Mouse (Mus musculus) cerebellum, postnatal 36 days (tissue): Measurements from ENCODE around the gene Polr1a.
A peak's percentile ranks its signal among the peaks of the same experiment; 100 is the strongest.
"Not testable (repeated sequence)": the region's sequence is repeated elsewhere in the genome, so short reads cannot be mapped to it uniquely, and the experiment has no call there.

Experiments
- DNase-seq, 2 experiments: peaks; one replicate each; pipeline ENCODE4 v3.0.0; 2021 to 2022; ENCODE audit warnings: mixed read lengths in 2 of 2

The Polr1a gene

DNA sequence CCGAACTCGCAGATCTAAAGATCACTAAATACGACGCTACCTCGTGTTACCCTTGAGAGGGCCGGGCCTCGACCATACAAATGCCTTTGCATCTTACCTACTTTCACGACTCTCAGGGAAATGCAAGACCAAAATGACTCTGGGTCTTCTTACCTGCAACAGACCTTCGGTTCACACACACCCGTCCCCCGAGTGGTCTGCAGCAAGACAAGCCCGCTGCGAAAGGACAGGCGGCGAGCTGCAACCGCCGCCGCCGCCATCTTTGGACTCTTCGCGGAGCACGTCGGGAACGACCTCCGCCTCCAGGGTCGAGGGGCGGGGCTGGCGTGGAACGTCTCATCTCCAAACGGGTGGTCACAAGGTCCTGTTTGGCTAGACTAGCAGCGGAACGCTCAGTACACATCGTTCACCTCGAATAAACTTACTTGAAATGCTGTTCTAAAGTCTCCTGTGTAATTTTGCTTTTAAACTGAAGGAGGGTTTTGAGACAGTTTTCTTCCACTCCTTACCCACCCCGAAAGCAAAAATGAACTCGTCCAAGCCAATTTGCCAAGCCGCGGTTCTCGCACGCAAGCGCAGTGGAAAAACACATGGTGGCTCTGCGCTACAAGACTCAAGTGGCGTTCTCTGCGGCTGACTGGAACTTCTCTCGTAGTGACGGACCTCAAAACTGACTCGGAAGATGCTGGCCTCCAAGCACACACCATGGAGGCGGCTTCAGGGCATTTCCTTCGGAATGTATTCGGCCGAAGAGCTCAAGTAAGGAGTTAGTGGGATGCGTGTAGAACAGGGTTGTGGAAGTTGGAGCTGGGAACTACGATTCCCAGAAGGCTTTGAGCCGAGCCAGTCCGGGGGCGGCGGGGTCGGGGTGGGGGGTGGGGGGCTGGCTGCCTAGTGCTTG is at the start of gene Polr1a, which contains the start of gene Ptcd3:
Gene Polr1a, plus strand, starts transcription at position 573 of the 901 bp plus-strand sequence.
Gene Ptcd3, minus strand, starts transcription at position 270 of the 901 bp plus-strand sequence.
- DNase-seq = peak; percentile 91 to 94

DNA sequence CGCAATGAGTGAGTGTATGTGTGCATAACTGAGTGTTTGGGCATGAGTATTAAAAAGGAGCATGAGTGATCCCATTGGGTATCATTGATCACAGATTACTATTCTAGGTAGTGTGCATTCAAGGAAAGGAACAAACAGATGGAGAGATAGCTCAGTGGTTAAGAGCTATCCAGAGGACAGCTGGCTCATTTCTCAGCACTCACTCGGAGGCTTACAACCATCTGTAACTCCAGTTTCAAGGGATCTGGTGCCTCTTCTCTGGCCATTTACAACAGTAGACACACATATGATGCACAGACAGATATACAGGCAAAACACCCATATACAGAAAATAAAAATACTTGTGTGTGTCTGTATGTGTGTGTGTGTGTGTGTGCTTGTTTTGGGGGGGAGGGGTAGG is 41.1 kb upstream of the Polr1a start:
- DNase-seq = no peak

DNA sequence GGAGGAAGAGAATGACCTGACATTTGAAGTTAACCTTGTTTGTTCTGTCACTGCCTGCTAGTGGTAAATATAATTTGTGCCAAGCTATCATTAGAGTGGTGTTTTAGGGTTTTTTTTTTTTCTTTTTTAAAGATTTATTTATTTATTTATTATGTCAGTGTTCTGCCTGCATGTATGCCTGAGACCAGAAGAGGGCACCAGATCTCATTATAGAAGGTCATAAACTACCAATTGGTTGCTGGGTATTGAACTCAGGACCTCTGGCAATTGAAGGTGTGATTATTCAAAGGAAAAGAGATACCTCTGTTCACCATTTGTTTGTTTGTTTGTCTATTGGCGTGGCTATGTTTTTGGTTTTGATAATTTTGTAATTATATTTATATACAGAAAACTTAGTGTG is 40.0 kb upstream of the Polr1a start:
- no peak for DNase-seq

DNA sequence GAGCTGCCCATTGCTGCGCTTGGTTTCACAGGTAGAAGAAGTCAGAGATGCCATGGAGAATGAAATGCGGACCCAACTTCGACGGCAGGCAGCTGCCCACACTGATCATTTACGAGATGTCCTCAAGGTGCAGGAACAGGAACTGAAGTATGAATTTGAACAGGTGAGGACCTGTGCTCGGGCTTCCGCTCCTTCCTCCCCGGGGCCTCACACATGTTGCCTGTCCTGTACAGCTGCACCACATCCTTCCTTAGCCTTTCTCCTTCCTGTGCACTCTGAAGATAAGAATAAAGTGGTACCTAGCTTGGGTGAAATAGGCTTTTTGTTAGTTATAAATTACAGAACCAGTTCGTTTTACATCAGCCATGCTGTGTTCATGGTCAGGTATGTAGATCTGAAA is 37.5 kb upstream of the Polr1a start:
- no peak for DNase-seq

DNA sequence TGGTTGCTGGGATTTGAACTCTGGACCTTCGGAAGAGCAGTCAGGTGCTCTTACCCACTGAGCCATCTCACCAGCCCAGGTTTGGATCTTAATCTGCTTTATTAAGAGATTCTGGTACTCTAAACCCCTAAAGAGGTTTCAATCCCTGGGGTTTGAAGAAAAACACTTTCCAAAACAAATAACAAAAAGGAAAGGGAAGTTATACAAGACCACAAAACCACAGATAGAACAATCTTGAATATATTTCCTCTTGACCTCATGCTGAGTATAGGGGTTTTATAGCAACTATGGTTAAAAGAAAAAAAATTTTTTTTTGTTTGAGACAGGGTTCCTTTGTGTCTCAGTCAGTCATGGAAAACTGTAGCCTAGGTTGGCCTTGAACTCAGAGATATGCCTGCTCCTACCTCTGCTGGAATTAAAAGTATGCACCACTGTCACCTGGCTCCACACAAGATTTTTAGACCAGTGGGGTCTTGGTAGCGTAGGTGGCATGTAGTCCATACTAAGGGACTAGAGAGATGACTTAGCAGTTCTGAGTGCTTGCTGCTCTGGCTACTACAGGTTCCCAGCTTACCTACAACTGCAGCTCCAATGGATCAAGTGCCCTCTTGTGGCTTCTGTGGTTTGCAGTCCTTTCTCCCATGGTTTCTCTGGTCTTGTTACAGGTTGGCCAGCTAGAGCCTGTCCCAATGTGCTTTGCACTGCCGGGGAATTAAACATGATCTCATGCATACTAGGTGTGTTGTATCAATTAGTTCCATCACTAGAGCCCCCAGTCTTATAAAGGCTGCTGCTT is 30.7 kb upstream of the Polr1a start:
- DNase-seq = no peak

DNA sequence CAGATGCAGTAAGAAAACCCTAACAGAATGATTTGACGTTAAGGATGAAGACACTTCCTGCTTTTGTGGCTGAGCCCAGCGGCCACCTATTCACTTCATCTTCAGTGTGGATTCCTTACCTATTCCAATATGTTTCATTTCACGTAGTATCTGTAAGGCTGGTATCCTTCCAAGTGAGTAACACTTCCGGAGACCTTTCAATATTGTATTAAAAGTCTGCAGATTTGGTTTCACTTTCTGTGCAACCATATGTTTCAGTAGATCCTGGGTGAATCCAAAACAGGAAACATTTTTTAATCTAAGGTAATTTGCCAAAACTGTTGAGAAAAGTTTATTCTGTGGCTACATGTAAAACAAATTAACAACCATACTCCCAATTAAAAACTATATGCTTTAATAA is 15.6 kb upstream of the Polr1a start:
- no peak for DNase-seq

DNA sequence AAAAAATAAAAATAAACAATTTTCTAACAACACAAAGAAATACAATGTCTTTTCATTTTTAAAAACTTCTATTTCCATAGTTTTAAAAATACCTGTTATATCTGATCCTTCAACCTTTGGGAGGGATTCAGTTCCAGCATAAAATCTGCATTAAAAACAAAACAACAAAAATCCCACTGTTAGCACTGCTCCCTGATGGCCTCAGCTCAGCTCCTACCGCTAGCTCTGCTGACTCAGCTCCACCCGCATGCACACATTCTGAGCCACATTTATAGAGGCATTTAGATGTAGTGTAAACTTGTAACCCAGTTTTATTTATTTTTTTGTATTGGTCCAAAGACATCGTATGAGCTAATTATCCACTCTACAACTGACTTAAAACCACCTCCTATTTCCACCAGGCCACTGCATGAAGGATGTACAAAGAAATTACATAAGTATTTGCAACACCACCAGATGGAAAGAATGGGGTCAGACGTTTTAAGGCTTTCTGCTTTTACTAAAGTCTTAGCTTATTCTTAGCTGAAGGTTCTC is 1.1 kb upstream of the Polr1a start:
- DNase-seq = no peak

DNA sequence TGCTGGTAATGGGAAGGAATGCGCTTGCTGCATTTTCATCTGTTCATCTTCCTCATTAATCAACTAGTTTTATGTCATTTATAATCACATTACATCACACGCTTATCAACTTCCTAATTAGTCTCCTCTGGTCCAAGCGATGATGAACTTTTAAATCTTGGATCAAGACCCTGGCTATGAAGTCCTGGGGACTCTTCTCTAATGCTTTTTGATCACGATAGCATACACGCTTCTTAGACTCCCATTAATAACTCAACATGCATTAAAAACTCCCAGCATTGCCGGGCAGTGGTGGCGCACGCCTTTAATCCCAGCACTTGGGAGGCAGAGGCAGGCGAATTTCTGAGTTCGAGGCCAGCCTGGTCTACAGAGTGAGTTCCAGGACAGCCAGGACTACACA is 531 bp downstream of the Polr1a start:
- no peak for DNase-seq

DNA sequence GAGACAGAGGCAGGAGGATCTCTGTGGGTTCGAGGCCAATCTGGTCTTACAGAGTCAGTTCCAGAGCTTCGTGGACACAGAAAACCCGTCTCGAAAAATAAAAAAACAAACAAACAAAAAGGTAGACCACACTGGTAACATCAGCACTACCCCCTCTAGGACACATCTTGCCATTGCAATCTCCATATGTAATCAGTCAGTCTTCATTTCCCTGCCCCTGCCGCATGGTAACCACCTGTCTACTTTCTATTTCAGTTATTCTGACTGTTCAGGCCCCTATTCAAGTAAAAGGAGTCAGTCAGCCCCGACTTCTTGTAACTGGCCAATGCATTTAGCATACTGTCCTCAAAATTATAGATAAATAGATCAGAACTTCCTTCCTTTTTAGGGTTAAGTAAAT is 987 bp downstream of the Polr1a start:
- DNase-seq = no peak

DNA sequence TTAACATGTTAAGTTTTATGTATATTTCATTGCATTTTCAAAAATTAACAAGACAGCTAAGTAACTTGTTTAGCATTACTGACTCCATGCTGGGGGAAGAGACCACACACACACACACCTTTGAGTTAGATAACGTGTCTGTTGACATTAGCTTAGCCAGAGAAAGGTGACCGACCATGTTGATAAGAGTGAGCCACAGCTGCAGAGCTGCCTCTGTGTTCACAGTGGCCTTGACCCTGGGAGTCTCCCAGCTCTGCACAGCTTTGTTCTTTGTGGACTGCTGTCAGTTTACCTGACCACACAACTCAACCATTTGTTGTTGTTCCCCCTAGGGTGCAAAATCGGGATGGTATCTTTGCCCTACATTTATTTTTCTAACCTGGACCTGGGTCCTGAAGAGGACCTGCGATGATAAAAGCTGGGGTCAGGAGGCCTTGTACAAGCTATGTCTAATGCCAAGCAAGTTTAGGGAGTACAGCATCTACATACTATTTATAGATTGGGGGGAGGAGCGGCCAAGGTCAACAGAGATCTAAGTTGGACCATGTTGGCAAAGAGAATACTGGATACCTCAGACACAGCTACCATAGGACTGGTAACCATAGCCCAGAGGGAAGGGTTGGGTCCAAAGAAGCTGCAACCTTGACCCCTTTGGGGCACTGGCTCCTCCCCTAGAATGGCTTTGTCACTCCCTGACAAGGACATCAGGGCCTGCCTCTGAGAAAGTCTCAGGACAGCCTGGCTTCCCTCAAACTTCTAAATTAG is 3.0 kb downstream of the Polr1a start:
- no peak for DNase-seq

DNA sequence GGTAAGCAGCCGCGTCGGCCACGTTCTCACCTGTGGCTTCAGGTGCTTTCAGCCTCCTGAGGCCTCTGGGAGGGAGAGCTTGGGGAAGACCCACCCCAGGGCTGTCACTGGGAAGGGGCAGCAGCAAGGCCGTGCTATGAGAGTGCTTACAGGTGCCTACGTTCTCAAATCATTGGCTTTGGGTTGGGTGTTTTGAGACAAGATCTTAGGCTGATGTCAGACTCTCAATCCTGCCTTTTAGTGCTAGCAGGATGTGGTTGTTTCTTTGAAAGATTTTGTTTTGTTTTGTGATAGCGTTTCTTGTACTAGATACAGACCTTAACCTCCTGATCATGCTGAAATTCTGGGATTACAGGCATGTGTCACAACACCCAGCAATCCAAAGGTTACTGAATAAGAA is 11.9 kb downstream of the Polr1a start:
- no peak for DNase-seq

DNA sequence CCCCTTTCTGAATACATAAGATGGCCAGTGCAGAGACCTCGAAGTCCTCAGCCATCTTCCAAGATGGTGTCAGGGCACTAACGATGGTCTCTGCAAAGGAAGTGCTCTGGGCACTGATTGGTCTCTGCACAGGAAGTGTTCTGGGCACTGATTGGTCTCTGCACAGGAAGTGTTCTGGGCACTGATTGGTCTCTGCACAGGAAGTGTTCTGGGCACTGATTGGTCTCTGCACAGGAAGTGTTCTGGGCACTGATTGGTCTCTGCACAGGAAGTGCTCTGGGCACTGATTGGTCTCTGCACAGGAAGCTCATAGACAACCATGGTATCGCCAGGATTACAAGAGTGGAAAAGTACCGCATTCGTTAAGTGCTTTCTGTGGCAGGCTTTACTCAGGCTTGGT is 16.4 kb downstream of the Polr1a start:
- not testable (repeated sequence) for DNase-seq

DNA sequence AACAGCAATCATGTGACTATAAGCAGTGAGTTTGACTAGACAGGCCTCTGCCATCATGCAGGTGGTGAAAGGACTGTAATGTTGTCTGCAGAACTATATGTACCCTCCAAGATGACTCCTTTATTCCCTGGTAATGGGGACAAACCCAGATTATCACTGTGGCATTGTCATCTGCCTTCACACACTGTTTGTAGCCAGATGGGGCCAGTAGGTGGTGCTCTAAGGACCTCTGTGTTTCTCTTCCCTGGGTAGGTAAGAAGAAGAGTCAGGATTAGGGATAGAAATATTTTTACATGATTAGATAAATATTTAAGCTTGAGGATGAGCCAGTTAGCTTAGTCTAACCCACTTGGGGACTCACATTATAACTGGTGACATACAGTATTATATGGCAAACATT is 19.1 kb downstream of the Polr1a start:
- peak; percentile 77 to 82 for DNase-seq

DNA sequence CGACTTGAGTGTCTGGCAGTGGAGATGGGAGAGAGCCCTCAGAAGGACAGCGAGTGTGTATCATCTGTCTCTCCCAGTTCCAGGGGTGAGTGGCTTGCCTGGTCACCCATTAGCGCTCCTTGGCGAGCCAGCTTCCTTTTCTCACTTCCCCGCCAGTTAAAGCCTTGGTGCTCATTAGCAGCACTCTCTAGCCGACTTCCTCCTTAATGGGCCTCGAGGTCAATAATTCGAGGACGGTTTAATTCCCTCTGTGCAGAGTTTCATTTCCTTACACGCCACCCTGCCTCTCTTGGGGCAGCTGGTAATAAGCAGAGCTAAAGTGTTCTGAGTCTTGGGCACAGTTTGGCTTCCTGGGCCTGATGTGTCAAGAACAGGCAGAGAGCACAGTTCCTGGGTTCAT is 21.2 kb downstream of the Polr1a start:
- DNase-seq = no peak

DNA sequence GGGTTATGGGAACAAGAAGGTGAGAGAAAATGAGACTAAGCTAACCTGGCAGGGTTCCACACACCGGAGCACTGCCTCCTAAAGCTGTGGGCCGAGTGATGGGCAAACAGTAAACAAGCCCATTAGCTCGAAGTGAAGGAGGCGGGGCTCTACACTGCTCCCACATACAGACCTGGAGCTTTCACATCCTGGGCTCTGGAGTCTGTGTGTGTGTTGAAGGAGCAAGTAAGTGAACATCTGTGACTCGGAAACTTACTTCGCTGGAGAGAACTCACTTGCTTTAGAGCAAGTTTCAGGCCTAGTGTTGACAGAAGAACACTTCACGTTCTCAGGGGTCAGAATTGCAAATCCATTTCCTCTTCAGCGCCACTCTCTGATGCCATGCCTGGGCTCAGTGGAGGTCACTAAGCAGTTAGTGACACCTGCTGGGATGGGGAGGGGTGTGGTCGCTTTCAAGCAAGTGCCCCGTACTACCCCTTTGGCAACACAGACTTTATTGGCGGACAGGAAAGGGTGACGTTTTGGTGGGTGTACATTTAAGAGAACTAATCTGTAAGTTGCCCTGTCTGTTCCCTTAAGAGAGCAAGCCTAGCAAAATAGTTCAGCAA is 22.1 kb downstream of the Polr1a start:
- DNase-seq = no peak

DNA sequence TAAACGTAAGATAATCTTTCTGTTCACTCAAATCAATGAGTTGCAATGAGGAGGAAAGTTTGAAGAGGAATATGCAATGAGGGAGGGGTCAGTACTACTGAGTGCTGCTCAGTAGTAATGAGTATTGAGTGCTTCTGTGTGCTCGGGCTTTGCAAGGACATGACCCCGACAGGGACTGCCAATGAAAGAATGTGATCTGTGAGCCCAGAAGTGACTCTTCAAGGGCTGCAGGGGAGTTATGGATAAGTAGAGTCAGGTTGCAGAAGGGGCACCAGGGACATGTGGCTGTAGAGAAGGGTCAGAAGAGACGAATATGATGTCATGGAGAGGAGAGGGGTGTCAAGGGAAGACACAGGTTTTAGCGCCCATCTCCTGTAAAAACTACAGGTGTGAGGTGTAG is 23.5 kb downstream of the Polr1a start:
- no peak for DNase-seq

DNA sequence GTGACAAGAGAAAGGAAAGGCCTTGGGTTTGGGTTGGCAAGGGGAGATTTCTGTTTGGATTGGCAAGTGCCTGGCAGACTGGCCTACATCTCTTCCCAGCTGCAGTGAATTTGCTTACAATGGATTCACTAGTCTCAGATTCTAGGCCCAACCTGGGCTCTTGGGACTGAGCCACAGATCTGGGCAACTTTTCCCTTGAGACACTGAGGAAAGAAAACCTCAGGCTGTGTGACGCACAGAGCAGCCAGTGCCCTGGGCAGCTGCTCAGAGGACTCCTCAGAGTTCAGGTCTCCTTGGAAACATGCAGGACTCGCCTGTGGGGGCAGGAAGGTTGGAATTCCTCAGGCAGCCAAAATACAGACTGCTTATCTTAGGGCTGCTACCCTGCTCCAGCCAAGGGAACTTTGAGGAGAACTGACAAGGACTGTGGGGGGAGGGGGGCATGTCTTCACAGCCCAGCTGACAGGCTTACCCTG is 25.3 kb downstream of the Polr1a start:
- DNase-seq = no peak

DNA sequence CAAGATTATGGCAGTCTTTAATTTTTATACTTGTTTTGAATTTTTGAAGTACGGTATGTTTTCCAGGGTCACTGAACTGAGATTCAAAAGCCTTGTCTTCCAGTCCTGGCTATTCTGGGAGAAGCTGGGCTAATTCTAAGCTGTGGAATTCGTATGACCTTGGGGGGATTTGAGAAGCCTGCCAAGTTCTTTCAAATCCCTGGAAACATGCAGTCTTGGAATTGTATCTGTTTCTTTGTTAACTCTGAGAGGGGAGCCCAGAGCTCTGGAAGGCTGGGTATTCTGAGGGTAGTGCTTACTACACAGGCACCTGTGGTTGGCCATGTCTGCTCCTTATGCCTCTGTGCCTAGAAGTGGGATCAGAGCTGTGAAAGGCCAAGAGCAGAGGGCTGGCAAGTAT is 26.9 kb downstream of the Polr1a start:
- DNase-seq = no peak

DNA sequence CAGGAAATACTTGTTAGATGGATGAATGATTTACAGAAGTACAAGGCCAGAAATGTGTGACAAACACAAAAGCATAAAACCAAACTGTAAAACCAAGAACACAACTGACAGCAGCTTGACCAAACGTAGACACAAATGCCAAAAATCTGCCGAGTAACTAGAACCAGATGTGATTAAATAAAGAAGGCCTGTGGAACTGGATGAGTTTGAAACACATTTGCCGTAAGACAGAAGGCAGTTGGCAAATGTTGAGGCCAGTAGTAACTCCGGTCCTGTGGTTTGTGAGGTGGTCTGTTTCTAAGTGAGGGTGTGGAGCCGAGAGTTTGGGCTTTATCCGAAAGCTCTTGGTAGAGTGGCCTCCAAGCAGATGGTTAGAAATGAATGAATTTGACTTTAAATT is 32.1 kb downstream of the Polr1a start:
- DNase-seq = no peak

DNA sequence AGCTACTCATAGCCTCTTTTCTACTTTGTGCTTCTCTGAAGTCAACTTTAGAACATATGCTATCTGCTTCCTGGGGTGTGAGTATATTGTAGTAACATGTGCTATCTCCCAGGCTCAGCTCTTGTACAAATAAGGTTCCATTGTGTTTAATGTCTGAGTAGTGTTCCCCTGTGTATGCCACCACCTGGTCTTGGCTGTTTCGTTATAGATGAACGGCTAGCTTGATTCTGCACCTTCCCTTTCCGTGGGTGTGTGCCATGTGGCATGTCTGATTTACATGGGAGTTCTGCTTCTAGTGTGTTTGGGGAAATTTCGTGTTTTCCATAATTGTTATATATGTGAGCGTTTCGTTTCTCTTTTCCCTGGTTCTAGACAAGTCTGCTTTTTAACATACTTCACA is 36.2 kb downstream of the Polr1a start:
- no peak for DNase-seq

DNA sequence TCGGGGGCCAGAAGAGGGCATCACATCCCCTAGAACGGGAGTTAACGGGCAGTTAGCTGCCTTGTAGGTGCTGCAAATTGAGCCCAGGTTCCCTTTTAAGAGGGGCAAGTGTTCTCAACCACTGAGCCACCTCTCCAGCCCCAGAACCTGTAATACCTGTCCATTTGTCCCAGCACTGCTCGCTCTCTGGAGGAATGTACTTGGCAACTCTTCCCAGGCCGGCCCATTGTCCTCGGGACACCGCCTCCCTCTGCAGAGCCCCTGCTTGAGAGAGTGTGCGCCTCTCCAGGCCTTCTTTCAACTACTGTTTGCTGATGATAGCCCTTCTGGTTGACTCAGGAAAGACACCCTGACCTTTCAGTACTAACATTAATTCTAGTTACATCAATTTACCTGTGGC is 37.3 kb downstream of the Polr1a start:
- DNase-seq = no peak

DNA sequence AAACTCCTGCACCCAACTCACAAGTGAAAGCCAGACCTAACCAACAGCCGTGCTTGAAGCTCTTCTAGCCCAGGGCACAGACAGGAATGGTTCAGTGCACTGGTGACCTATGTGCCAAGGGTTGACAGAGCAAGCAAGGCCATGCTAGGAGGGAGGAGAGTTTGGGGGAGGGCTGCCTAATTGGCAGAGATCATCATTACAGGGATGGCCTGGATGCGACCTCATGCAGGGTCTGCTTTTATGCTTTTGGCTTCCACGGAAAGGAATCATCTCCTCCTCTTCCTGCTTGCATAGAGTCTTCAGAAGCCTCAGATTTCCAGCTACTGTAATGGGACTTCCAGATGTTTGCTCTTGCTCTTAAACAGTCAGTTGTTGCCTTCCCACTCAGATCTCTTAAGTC is 40.9 kb downstream of the Polr1a start:
- DNase-seq = no peak
